Mouse (Mus musculus) mouse trophoblast stem cell (cell line): Measurements from ENCODE around the gene Exoc3l.
"Not testable (repeated sequence)": the region's sequence is repeated elsewhere in the genome, so short reads cannot be mapped to it uniquely, and the experiment has no call there.

Experiments used
- in situ Hi-C, 2 experiments: fragments of 300-500 bp; cut with MseI, MboI; formaldehyde crosslinking; loops; 2 replicates in 1 of 2; 3 replicates in 1 of 2; pipeline ENCODE4 v1.15.1; 2025

Gene Exoc3l

DNA sequence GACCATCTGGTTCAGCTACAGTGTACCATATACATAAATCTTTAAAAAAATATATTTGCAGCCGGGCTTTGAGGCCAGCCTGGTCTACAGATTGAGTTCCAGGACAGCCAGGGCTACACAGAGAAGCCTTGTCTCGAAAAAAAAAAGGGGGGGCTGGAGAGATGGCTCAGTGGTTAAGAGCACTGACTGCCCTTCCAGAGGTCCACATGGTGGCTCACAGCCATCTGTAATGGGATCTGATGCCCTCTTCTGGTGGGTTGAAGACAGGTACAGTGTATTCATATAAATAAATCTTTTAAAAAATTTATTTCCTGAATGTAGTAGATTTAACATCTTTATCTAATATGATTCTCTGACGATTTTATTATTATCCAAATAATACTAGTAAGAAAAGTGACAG is 4.1 kb downstream of the Exoc3l start:
- in situ Hi-C loops, result not testable (repeated sequence)

GRCm38 (mm10) chr8:105291364-105291763 is 4.5 kb downstream of the Exoc3l start:
- in situ Hi-C loops, result not testable (repeated sequence)

DNA sequence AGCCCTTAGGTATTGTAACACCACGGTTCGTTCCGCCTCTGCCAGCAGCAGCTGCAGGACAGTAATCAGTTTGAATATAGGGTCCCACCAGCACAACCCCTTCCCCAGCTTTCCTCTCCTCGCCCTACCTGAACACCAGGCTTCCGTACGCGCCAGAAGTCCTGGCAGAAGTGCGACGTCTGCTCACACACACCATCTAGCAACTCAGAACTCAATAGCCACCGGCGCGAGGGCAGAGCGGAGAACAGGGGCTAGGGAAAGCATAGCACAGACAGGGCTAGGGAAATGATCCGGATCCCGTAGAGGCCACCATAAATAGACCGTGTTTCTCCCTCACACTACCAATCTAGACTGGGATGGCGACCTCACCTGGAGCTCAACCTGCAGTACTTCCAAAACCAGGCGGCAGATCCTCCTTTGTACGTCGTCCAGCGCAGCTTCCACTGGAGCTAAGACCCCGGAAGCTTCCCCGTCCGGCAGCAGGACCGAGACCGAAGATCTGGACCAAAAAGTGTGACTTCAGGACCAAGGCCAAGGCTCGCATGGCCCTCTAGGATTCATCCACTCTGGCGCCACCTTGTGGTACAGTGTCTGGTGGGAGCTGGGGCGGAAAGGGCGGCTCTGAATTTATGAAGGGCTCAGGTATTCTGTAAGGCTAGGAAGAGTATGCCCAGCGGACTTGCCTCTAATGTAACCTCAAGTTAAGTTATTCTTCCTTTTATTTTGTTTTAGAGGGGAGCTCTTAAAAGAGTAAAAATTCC is 5.2 kb downstream of the Exoc3l start:
- in situ Hi-C loops, result no loop called here

DNA sequence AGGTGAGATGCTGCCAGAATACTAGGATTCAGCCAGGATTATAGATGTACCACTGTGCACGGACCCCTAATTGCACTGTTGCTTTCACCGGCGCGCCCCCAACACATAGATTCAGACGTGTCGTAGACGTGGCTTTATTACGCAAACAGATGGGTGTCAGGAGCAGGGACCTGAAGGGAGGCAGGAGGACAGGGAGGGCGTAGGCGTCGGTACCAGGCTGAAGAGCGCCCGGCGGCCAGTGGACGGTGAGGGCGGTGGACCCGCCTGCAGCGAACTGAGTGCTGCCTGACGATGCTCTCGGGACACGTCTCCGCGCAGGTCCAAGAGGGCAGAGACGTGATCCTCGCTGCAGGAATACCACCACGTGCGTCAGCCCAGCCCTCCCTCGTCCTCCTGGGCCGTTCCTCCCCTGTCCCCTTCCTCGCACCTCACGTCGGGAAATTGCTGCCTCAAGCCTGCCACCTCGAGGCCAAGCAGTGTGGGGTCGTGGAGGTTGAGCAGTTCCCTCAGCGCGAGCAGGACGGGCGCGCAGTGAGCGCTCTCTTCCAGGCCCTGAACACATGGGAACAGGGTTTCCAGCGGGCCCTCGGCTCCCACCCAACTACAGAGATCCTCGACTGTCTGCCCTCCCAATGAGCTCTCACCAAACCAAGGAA is 6.0 kb downstream of the Exoc3l start, which contains the start of gene 4931428F04Rik:
4931428F04Rik (minus strand) TSS at position 60 of the 656 bp plus-strand sequence.
- in situ Hi-C loops, result no loop called here

- in situ Hi-C loops, result no loop called here
Measured at GRCm38 (mm10) chr8:105288958-105289732, 6.8 kb downstream of the Exoc3l start.

DNA sequence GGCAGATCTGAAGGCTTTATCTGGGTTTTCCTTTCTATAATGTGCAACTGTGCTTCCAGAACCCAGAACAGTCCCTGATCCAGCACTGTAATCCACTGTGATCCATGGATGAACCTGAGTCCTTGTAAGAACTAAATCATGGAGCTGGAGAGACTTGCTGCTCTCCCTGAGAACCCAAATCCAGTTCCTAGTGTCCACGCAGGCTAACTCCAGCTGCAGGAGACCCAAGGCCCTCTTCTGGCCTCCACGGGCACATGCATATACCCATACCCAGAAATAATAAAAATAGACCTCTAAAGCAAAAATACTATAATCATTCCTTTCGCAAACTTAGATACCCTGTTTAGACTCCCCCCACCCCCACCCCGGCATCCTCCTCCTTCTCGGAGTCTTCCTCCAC is 7.7 kb downstream of the Exoc3l start:
- in situ Hi-C loops, result no loop called here

GRCm38 (mm10) chr8:105286907-105287306 is 9.0 kb downstream of the Exoc3l start:
- in situ Hi-C loops, result no loop called here

GRCm38 (mm10) chr8:105285514-105285913 is 10.4 kb downstream of the Exoc3l start:
- in situ Hi-C loops, result no loop called here

GRCm38 (mm10) chr8:105283074-105283473 is 12.8 kb downstream of the Exoc3l start:
- in situ Hi-C loops, result no loop called here

DNA sequence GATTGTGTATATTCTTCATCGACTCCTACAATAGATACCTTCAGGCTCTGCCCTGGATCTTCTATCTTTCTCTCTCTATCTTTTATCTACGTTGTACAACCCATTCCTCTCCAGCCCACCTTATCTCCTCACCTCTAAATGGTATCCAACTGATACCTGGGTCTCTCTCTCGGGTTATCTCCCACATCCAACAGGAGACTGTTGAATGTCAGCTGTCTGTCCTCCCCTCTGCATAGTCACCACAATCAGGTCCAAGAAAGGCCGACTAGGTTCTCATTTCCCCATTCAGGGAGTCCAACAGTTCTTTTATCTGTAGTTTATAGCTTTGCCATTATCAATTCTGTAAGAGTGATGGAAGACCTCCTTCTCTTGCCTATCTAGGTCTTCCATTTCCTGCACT is 13.7 kb downstream of the Exoc3l start:
- in situ Hi-C loops, result no loop called here

- in situ Hi-C loops, result no loop called here
Measured at GRCm38 (mm10) chr8:105281821-105282220, 14.1 kb downstream of the Exoc3l start.

GRCm38 (mm10) chr8:105280567-105280966 is 15.3 kb downstream of the Exoc3l start:
- in situ Hi-C loops, result no loop called here

DNA sequence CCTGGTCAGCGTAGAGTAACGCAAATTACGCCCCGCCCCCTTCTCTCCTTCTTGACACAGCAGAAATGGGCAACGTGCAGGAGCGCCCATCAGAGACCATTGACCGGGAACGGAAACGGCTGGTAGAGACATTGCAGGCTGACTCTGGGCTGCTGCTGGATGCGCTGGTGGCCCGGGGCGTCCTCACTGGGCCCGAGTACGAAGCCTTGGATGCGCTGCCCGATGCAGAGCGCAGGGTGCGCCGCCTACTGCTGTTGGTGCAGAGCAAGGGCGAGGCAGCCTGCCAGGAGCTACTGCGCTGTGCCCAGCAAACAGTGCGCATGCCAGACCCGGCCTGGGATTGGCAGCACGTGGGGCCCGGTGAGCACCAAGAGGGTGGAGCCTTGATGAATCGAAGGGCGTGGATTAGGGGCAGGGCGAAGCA is 17.0 kb downstream of the Exoc3l start:
- in situ Hi-C loops, result no loop called here

- in situ Hi-C loops, result no loop called here
Measured at GRCm38 (mm10) chr8:105276292-105277120, 19.4 kb downstream of the Exoc3l start.

GRCm38 (mm10) chr8:105275840-105276239 is 20.1 kb downstream of the Exoc3l start, which contains the start of gene Nol3:
Gene Nol3 (plus strand): TSS chr8:105276140.
- in situ Hi-C loops, result no loop called here

DNA sequence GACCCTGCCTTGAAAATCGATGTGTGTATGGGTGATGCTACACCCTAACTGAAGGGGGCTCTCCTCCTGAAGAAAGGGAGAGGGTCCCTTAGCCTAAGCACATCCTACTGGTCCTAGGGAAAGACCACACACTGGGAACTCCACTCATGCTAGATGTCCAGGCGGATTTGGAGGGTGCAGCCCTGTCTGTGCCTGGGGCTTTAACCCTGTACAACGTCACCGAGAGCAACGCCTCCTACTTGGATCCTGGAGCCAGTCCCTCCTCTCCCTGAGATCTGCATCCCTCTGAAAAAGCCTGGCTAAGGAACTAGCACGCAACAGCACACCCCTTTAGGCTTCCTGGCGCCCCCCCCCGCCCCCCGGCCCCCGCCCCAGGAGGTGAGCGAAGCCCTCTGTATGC is 20.5 kb downstream of the Exoc3l start:
- in situ Hi-C loops, result no loop called here

GRCm38 (mm10) chr8:105270916-105271186 is 25.1 kb downstream of the Exoc3l start:
- in situ Hi-C loops, result no loop called here

DNA sequence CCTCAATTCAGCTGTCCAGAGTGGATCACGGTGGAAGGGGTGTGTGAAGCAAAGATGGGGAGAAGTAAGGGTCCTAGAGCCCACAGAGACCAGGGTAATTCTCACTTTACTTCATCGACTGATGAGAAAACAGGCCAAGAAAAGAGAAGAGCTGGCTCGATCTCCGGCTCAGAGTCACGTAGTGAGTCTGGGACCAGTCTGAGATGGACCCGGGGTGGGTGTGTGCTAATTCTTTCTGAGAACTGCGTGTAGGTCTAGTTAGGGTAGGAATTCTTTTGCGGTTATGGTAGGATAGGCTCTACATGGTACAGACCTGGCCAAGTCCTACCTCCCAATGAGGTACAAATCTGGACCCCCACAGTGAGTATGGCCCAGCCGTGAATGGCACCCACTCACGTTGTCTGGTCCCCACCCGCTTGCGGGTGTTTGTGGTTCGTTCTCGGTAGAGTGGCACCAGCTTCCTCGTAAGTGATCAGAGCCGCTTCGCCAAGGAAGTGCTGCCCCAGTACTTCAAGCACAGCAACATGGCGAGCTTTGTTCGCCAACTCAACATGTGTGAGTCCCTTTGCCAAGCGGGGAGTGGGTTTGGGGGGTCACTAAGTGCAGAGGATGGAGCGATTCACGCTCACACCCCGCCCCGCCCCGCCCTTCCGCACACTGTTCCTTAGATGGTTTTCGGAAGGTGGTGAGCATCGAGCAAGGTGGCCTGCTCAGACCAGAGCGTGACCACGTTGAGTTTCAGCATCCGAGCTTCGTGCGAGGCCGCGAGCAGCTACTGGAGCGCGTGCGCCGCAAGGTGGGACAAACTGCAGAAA is 25.6 kb downstream of the Exoc3l start:
- in situ Hi-C loops, result no loop called here

DNA sequence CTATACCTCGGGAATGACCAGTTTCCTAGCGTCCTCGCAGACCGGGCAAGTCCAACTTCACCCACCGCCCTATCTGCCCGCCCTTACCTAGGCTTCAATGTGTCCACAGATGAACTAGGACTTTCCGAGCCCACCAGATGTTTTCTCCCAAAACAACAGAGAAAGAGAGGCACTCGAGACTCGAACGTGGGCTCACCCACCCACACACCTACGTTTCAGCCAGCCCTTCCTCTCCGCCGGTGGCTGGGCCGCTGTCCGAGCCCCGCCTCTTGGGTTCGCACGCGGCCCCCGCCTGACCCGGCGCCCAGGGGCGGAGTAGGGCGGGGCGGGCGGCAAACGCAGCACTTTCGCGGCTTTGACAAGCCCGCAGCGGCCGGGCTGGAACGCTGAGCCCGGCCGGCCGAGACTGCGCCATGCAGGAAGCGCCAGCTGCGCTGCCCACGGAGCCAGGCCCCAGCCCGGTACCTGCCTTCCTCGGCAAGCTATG is 26.4 kb downstream of the Exoc3l start, which contains the start of gene Hsf4:
Hsf4 (plus strand) TSS at position 341 of the 487 bp plus-strand sequence.
- in situ Hi-C loops, result no loop called here

- in situ Hi-C loops, result no loop called here
Measured at GRCm38 (mm10) chr8:105269075-105269458, 26.8 kb downstream of the Exoc3l start.
